Mouse (Mus musculus) CH12.LX (cell line): ENCODE data around the gene Aco1. TPM values are rescaled to one million over a fixed set of nuclear protein-coding genes. Genes with fewer than 3 reads are reported as not detected.

Experiments used
- DNase-seq: peaks from one replicate; pipeline ENCODE4 v3.0.0-alpha.2; 2013; ENCODE audit errors: extremely low read depth
- H3K27ac ChIP-seq: 2 replicates; pipeline ENCODE4 v1.5.1; 2012; ENCODE audit warnings: low read depth, mild to moderate bottlenecking, control low read depth, moderate library complexity; ENCODE audit not compliant: insufficient read depth
- H3K27me3 ChIP-seq: replicated peaks from 2 replicates; pipeline ENCODE3; 2012; ENCODE audit warnings: inconsistent platforms
- H3K36me3 ChIP-seq, 2 experiments: replicated peaks in 1 of 2; 2 replicates each; pipeline versions ENCODE3 to v1.6.1; 2012; ENCODE audit warnings: inconsistent platforms in 1 of 2, low read length in 1 of 2, mild to moderate bottlenecking in 1 of 2, mixed read lengths in 1 of 2, moderate library complexity in 1 of 2; ENCODE audit not compliant: control insufficient read depth in 1 of 2, insufficient read depth in 1 of 2
- H3K4me1 ChIP-seq, 2 experiments: 2 replicates each; pipeline ENCODE4 v1.6.1; 2012; ENCODE audit warnings: inconsistent platforms in 1 of 2, moderate library complexity in 1 of 2; ENCODE audit not compliant: insufficient read depth in 2 of 2, control insufficient read depth in 1 of 2
- H3K4me2 ChIP-seq: 2 replicates; pipeline ENCODE4 v1.6.1; 2012; ENCODE audit warnings: low read depth, mild to moderate bottlenecking, control low read depth; ENCODE audit not compliant: poor library complexity, insufficient read depth, severe bottlenecking
- H3K4me3 ChIP-seq, 3 experiments: fragments of 150-350 bp in 1 of 3; sonication (generic) in 1 of 3; replicated peaks in 1 of 3; 2 replicates each; pipeline versions ENCODE3 to v1.5.1; 2011 to 2012; ENCODE audit warnings: low read depth in 2 of 3, low read length in 2 of 3, mild to moderate bottlenecking in 2 of 3, moderate library complexity in 2 of 3, control low read depth in 1 of 3, improper control_type of control experiment in 1 of 3, inconsistent platforms in 1 of 3, mixed read lengths in 1 of 3; ENCODE audit not compliant: poor library complexity in 1 of 3
- H3K79me2 ChIP-seq: replicated peaks from 2 replicates; pipeline ENCODE4 v1.6.1; 2012; ENCODE audit warnings: mild to moderate bottlenecking, moderate library complexity; ENCODE audit not compliant: control insufficient read depth, poor library complexity, insufficient read depth, severe bottlenecking; ENCODE audit errors: extremely low read depth
- H3K9ac ChIP-seq: 2 replicates; pipeline ENCODE4 v1.6.1; 2012; ENCODE audit warnings: low read depth, mild to moderate bottlenecking, control low read depth, moderate library complexity; ENCODE audit not compliant: insufficient read depth
- H3K9me3 ChIP-seq: replicated peaks from 2 replicates; pipeline ENCODE3; 2012; ENCODE audit warnings: low read length, inconsistent platforms, mixed read lengths
- CHD2 ChIP-seq: IDR thresholded peaks from 2 replicates; pipeline ENCODE4 v1.6.1; 2011; ENCODE audit warnings: low read length, improper control_type of control experiment
- CTCF ChIP-seq, 2 experiments: IDR thresholded peaks in 1 of 2; conservative IDR thresholded peaks in 1 of 2; 2 replicates each; pipeline ENCODE4 v1.5.1; 2011 to 2012; ENCODE audit warnings: low read depth in 2 of 2, low read length in 2 of 2, improper control_type of control experiment in 1 of 2, inconsistent platforms in 1 of 2, mild to moderate bottlenecking in 1 of 2, moderate library complexity in 1 of 2
- ELF1 ChIP-seq: IDR thresholded peaks from 2 replicates; pipeline ENCODE4 v1.6.1; 2014; ENCODE audit warnings: low read depth, mild to moderate bottlenecking, inconsistent platforms, low read length, improper control_type of control experiment
- HCFC1 ChIP-seq: IDR thresholded peaks from 2 replicates; pipeline ENCODE4 v1.6.1; 2012; ENCODE audit warnings: low read depth, mild to moderate bottlenecking, inconsistent platforms, low read length, improper control_type of control experiment
- IRF4 ChIP-seq: IDR thresholded peaks from 2 replicates; pipeline ENCODE4 v1.6.1; 2014; ENCODE audit warnings: low read depth, mild to moderate bottlenecking, inconsistent platforms, low read length, improper control_type of control experiment
- JUND ChIP-seq: conservative IDR thresholded peaks from 2 replicates; pipeline ENCODE4 v1.6.1; 2011; ENCODE audit warnings: low read depth, low read length, improper control_type of control experiment
- MAX ChIP-seq: IDR thresholded peaks from 2 replicates; pipeline ENCODE4 v1.6.1; 2011; ENCODE audit warnings: low read length, improper control_type of control experiment
- MAZ ChIP-seq: IDR thresholded peaks from 2 replicates; pipeline ENCODE4 v1.6.1; 2012; ENCODE audit warnings: low read depth, mild to moderate bottlenecking, inconsistent platforms, low read length, improper control_type of control experiment, moderate library complexity
- MEF2A ChIP-seq: IDR thresholded peaks from 2 replicates; pipeline ENCODE4 v1.6.1; 2014; ENCODE audit warnings: low read depth, mild to moderate bottlenecking, inconsistent platforms, low read length, improper control_type of control experiment, borderline replicate concordance
- MXI1 ChIP-seq: IDR thresholded peaks from 2 replicates; pipeline ENCODE4 v1.6.1; 2011; ENCODE audit warnings: mild to moderate bottlenecking, low read depth, low read length, improper control_type of control experiment
- NELFE ChIP-seq: IDR thresholded peaks from 2 replicates; pipeline ENCODE4 v1.6.1; 2011; ENCODE audit warnings: low read depth, low read length, improper control_type of control experiment
- PAX5 ChIP-seq: IDR thresholded peaks from 2 replicates; pipeline ENCODE4 v1.6.1; 2012; ENCODE audit warnings: low read length, inconsistent platforms, mixed read lengths
- POLR2A ChIP-seq: IDR thresholded peaks from 2 replicates; pipeline ENCODE4 v1.6.1; 2011; ENCODE audit warnings: low read depth, mild to moderate bottlenecking, improper control_type of control experiment, low read length
- RAD21 ChIP-seq: IDR thresholded peaks from 2 replicates; pipeline ENCODE4 v1.6.1; 2011; ENCODE audit warnings: low read depth, mild to moderate bottlenecking, low read length, improper control_type of control experiment, moderate library complexity
- RCOR1 ChIP-seq: conservative IDR thresholded peaks from 2 replicates; pipeline ENCODE4 v1.6.1; 2012; ENCODE audit warnings: low read depth, mild to moderate bottlenecking, inconsistent platforms, low read length, improper control_type of control experiment
- SIN3A ChIP-seq: IDR thresholded peaks from 2 replicates; pipeline ENCODE4 v1.6.1; 2012; ENCODE audit warnings: low read length, improper control_type of control experiment, inconsistent platforms
- TCF12 ChIP-seq: IDR thresholded peaks from 2 replicates; pipeline ENCODE4 v1.6.1; 2014; ENCODE audit warnings: low read depth, mild to moderate bottlenecking, inconsistent platforms, low read length, improper control_type of control experiment
- UBTF ChIP-seq: IDR thresholded peaks from 2 replicates; pipeline ENCODE4 v1.6.1; 2012; ENCODE audit warnings: low read depth, mild to moderate bottlenecking, inconsistent platforms, low read length, improper control_type of control experiment, moderate library complexity
- ZNF384 ChIP-seq: IDR thresholded peaks from 2 replicates; pipeline ENCODE4 v1.6.1; 2012; ENCODE audit warnings: low read depth, low read length, improper control_type of control experiment, inconsistent platforms
- dilution Hi-C: fragments of 300-500 bp; cut with MboI; formaldehyde crosslinking; loops from 2 replicates; pipeline ENCODE4 v1.14.3; 2020; ENCODE audit warnings: low sequenced_read_pairs; ENCODE audit not compliant: extremely low pct_unique_long_range_greater_than_20kb, extremely low pct_ligation_motif_present
- in situ Hi-C: fragments of 300-500 bp; cut with MboI; formaldehyde crosslinking; loops from 3 replicates; pipeline ENCODE4 v1.14.3; 2019; ENCODE audit warnings: low sequenced_read_pairs, low pct_ligation_motif_present, low pct_unique_long_range_greater_than_20kb, mixed read lengths
- polyA plus RNA-seq: library from polyadenylated mRNA; unstranded; fragments of >175 nt; gene quantifications from 2 replicates; pipeline ENCODE4 v1.2.1, GENCODE M21; 2012; ENCODE audit warnings: low read depth; ENCODE audit not compliant: insufficient read length
- total RNA-seq, 2 experiments: library from RNA; depleted of rRNA; stranded (reverse); fragments of 300-350 nt in 1 of 2; fragments of >200 nt in 1 of 2; gene quantifications; 2 replicates each; pipeline ENCODE4 v1.2.3; 2012 to 2014

Gene Aco1
- total and polyA plus RNA-seq, 3 experiments, result 23.2 to 27.1 (median 24.8) TPM

GRCm38 (mm10) chr4:40238483-40239408, 95.9 kb downstream of the Aco1 start:
- TF ChIP-seq ELF1, result 0 out of 2 replicates have a peak, but pooled peaks have one; percentile 43
- no peak for TF ChIP-seq POLR2A
- TF ChIP-seq MXI1, result peak; percentile 74
- no peak for TF ChIP-seq JUND
- no peak for TF ChIP-seq RCOR1
- no peak for TF ChIP-seq MEF2A
- no peak for TF ChIP-seq NELFE
- TF ChIP-seq HCFC1, result 0 out of 2 replicates have a peak, but pooled peaks have one; percentile 30
- peak; percentile 39; the same call in 1 of the 2 replicates for TF ChIP-seq TCF12
- no peak for TF ChIP-seq RAD21
- peak; percentile 61; the same call in 1 of the 2 replicates for TF ChIP-seq SIN3A
- no peak for TF ChIP-seq CTCF (conservative IDR thresholded peaks at IDR 0.05 in 1 of 2, IDR thresholded peaks at IDR 0.05 in 1 of 2; ENCODE audit: low read depth in 2 of 2, low read length in 2 of 2)
- 0 out of 2 replicates have a peak, but pooled peaks have one; percentile 12 for TF ChIP-seq CHD2
- no peak for TF ChIP-seq MAZ
- peak; percentile 25; the same call in 1 of the 2 replicates for TF ChIP-seq IRF4
- no peak for TF ChIP-seq PAX5
- no peak for TF ChIP-seq MAX
- TF ChIP-seq UBTF, result no peak
- TF ChIP-seq ZNF384, result no peak
- peak overlapping the region; percentile 82 for H3K9ac ChIP-seq
- in situ Hi-C loops, result no loop called here

More at GRCm38 (mm10) chr4:40238483-40239408, 95.9 kb downstream of the Aco1 start:
- peak overlapping the region; percentile 57 to 75 (median 67) for H3K4me3 ChIP-seq
- peaks cover 7 to 31% of the 10 kb centered on the region in 2 experiments; a peak in 3 of 4 replicates for H3K4me1 ChIP-seq
- peak overlapping the region; percentile 94 for H3K4me2 ChIP-seq
- dilution Hi-C loops, result no loop called here
- H3K79me2 ChIP-seq, result no peaks in the 10 kb centered on the region
- H3K27me3 ChIP-seq, result no peaks in the 10 kb centered on the region
- H3K27ac ChIP-seq, result no peak overlapping the region
- DNase-seq, result no peak
- peaks cover 0 to 9% of the 10 kb centered on the region in 2 experiments for H3K36me3 ChIP-seq
- H3K9me3 ChIP-seq, result no peaks in the 10 kb centered on the region
